Mouse (Mus musculus) heart, embryonic 11.5 days (tissue): ENCODE results near the gene Pnck. TPM values are rescaled to one million over a fixed set of nuclear protein-coding genes. Genes with fewer than 3 reads are reported as not detected.

ENCODE experiments used
- ATAC-seq: fragments of 200-750 bp; cut with Nextera tagmentation; replicated peaks from 2 replicates; pipeline ENCODE4 v1.8.0; 2017; ENCODE audit warnings: moderate library complexity; ENCODE audit not compliant: insufficient number of reproducible peaks, low FRiP score, low TSS enrichment
- H3K27ac ChIP-seq: fragments of 300-500 bp; sonication (generic); 2 replicates; pipeline ENCODE4 v1.5.1; 2014; ENCODE audit warnings: mild to moderate bottlenecking, low read depth, low read length
- H3K27me3 ChIP-seq: fragments of 300-500 bp; sonication (generic); 2 replicates; pipeline ENCODE4 v1.6.1; 2014; ENCODE audit warnings: mild to moderate bottlenecking, low read length, mixed read lengths; ENCODE audit not compliant: control insufficient read depth, insufficient read depth
- H3K36me3 ChIP-seq: fragments of 300-500 bp; sonication (generic); 2 replicates; pipeline ENCODE4 v1.6.1; 2014; ENCODE audit warnings: mild to moderate bottlenecking, low read length, moderate library complexity, mixed read lengths; ENCODE audit not compliant: control insufficient read depth, insufficient read depth
- H3K4me1 ChIP-seq: fragments of 300-500 bp; sonication (generic); 2 replicates; pipeline ENCODE4 v1.6.1; 2014; ENCODE audit warnings: low read length; ENCODE audit not compliant: control insufficient read depth, insufficient read depth
- H3K4me2 ChIP-seq: fragments of 300-500 bp; sonication (generic); 2 replicates; pipeline ENCODE4 v1.6.1; 2014; ENCODE audit warnings: mild to moderate bottlenecking, moderate library complexity
- H3K4me3 ChIP-seq: fragments of 300-500 bp; sonication (generic); 2 replicates; pipeline ENCODE4 v1.5.1; 2014; ENCODE audit warnings: low read depth, low read length
- H3K9ac ChIP-seq: fragments of 300-500 bp; sonication (generic); 2 replicates; pipeline ENCODE4 v1.6.1; 2014; ENCODE audit warnings: mild to moderate bottlenecking, low read depth, low read length, moderate library complexity
- H3K9me3 ChIP-seq: fragments of 300-500 bp; sonication (generic); replicated peaks from 2 replicates; pipeline ENCODE4 v1.6.1; 2016; ENCODE audit warnings: low read length; ENCODE audit not compliant: control insufficient read depth
- WGBS: fragments of 180-500 bp; shearing (Covaris S2); extraction: QIAGEN DNeasy Blood & Tissue Kit; methylation state at CpG from one replicate; pipeline ENCODE4 v1.1.7; 2014; ENCODE audit not compliant: insufficient replicate concordance; 5-methylcytosine and 5-hydroxymethylcytosine counted together
- polyA plus RNA-seq: library from polyadenylated mRNA; unstranded; fragments of >200 nt; fragmentation: Nextera tagmentation; extraction: Ambion mirVana; gene quantifications from 2 replicates; pipeline ENCODE4 v1.2.1, GENCODE M21; 2014

The Pnck gene
- polyA plus RNA-seq, 1 experiment from 2014 or later = 12.2 TPM

DNA sequence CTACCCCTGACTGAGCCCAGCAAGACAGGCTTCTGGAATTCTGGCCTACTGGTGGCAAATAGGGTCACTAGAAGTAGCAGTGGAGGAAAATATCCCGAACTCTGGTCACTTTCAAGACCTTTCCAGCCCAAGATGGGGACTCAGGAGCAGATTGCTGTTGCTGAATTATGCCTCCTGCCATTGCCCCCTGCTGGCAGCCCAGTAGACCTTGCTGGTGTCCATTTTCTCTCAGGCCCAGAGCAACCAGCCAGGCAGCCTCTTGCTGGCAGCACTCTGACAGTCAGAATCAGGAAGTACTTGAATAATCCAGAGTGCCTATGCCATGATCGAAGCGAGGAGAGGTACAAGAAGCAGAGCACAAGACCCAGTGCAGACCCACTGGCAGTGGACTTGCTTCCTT lies 4.4 kb downstream of the Pnck start:
- 65% methylated on average over 3 of the region's 3 CpGs for WGBS
- H3K9ac ChIP-seq = no peak overlapping the region
- no peaks in the 10 kb centered on the region for H3K36me3 ChIP-seq
- H3K4me2 ChIP-seq = no peak overlapping the region
- no peaks in the 10 kb centered on the region for H3K9me3 ChIP-seq
- H3K27me3 ChIP-seq = peaks cover 7% of the 10 kb centered on the region
- no peak overlapping the region for H3K27ac ChIP-seq
- no peak overlapping the region for H3K4me3 ChIP-seq
- no peaks in the 10 kb centered on the region for H3K4me1 ChIP-seq
- ATAC-seq = no peak

DNA sequence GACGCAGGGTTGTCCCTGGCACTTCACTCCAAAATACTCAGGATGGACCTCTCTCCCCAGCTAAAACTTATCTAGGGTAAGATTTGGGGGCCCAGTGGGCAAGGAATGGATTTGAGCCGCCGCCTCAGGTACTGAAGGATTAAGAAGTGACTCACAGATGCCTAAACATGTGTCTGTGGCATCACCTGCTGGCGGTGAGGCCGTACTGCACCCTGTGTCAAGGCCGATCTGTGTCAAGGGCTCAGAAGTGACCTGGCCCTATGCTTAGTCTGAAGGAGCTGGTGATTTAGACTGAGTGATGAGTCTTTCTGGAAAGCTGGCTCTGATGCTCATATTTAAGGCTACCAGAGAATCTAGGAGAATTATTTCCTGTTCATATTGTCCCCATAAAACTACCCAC lies 5.7 kb downstream of the Pnck start:
- no peak overlapping the region for H3K27ac ChIP-seq
- WGBS = 8% methylated on average over 6 of the region's 6 CpGs
- H3K4me1 ChIP-seq = no peaks in the 10 kb centered on the region
- no peak overlapping the region for H3K9ac ChIP-seq
- no peak overlapping the region for H3K4me2 ChIP-seq
- no peak overlapping the region for H3K4me3 ChIP-seq
- peaks cover 5% of the 10 kb centered on the region for H3K27me3 ChIP-seq
- no peaks in the 10 kb centered on the region for H3K36me3 ChIP-seq
- no peaks in the 10 kb centered on the region for H3K9me3 ChIP-seq
- no peak for ATAC-seq

DNA sequence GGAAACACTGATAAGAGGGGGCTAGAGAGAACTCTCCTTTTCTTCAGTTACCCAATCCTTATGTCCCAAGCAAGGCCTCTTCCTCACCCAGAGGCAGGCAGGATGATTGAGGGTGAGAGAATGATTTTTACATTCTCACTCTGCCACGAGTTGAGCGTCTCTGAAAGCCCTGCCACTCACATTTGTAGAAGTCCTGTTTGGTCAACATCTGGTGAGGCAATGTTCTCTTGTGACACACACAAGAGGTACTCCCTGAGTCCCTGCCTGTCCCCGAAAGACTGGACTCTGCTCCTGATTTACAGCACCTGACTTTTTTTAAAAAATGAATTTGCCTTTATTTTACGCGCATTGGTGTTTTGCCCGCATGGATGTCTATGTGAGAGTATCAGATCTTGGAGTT lies 6.5 kb downstream of the Pnck start:
- 76% methylated on average over 6 of the region's 6 CpGs for WGBS
- H3K36me3 ChIP-seq = no peaks in the 10 kb centered on the region
- no peaks in the 10 kb centered on the region for H3K9me3 ChIP-seq
- no peak overlapping the region for H3K27ac ChIP-seq
- H3K4me2 ChIP-seq = no peak overlapping the region
- ATAC-seq = no peak
- no peak overlapping the region for H3K9ac ChIP-seq
- H3K4me1 ChIP-seq = no peaks in the 10 kb centered on the region
- peaks cover 5% of the 10 kb centered on the region for H3K27me3 ChIP-seq
- H3K4me3 ChIP-seq = no peak overlapping the region

- H3K9me3 ChIP-seq = no peaks in the 10 kb centered on the region
- no peaks in the 10 kb centered on the region for H3K36me3 ChIP-seq
- H3K4me3 ChIP-seq = no peak overlapping the region
- H3K27ac ChIP-seq = no peak overlapping the region
- H3K4me2 ChIP-seq = no peak overlapping the region
- no peaks in the 10 kb centered on the region for H3K27me3 ChIP-seq
- H3K4me1 ChIP-seq = no peaks in the 10 kb centered on the region
- ATAC-seq = no peak
- no peak overlapping the region for H3K9ac ChIP-seq
- 52% methylated on average over 3 of the region's 3 CpGs for WGBS
These were observed 9.0 kb downstream of the Pnck start for GRCm38 (mm10) chrX:73650869-73651268.

- Histone ChIP-seq H3K9ac (no peak overlapping the region), H3K4me2 (no peak overlapping the region), H3K27ac (no peak overlapping the region), H3K9me3 (no peaks in the 10 kb centered on the region), H3K4me1 (no peaks in the 10 kb centered on the region), H3K36me3 (no peaks in the 10 kb centered on the region), H3K4me3 (no peak overlapping the region), H3K27me3 (peaks cover 10% of the 10 kb centered on the region)
- 33% methylated on average over 4 of the region's 4 CpGs for WGBS
- ATAC-seq = no peak
These were observed 14.8 kb downstream of the Pnck start for GRCm38 (mm10) chrX:73645121-73645520.

DNA sequence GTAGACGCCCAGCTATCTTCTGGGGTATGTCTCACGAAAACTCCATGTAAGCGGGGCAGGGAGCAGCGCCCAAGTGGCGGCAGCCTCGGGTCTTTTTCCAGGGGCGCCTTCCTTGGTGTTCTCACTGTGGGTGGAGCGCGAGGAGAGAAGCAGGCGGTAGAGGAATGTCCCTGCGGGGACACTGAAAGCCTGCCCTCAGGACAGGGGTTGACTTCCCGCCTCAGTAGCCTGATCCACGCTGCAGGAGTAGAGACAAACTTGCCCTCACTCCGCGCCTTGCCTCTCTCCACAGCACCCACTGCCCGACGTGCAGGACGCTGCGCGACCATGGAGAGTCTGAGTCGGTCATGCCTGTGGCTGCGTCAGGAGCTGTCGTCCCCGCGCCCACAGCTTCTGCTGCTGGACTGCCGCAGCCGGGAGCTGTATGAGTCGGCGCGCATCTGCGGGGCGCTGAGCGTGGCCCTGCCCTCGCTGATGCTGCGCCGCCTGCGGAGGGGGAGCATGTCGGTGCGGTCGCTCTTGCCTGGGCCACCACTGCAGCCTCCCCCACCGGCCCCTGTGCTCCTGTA lies 19.9 kb downstream of the Pnck start:
- peak overlapping the region; percentile 71 for H3K4me2 ChIP-seq
- H3K27me3 ChIP-seq = peaks cover 55% of the 10 kb centered on the region
- H3K4me3 ChIP-seq = peak overlapping the region; percentile 33
- no peaks in the 10 kb centered on the region for H3K9me3 ChIP-seq
- ATAC-seq = no peak
- H3K36me3 ChIP-seq = no peaks in the 10 kb centered on the region
- 11% methylated on average over 40 of the region's 41 CpGs for WGBS
- H3K27ac ChIP-seq = no peak overlapping the region
- no peaks in the 10 kb centered on the region; the same call in 1 of the 2 replicates for H3K4me1 ChIP-seq
- H3K9ac ChIP-seq = peak overlapping the region; percentile 39; the same call in 1 of the 2 replicates

DNA sequence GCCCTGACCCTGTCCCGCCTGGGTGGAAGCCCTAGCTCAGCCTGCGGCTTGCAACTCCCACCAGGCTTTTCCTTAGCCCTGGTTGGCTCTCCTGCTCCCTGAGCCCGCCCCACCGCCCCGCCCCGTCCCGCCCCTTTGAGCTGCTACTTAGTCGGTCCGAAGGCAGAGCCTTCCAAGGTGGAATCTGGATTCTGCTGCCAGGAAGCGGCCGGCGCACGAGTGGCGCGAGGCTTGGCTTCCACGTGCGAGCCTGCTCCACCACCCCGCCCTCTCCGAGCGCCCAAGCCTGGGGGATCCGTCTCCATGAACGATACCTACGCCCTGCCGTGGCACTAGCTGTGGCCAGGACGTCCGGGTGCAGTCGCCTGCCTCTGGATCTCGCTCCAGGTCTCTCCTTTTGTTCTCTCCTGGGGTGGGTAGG lies 20.7 kb downstream of the Pnck start, which contains the start of gene Dusp9:
Gene Dusp9 (plus strand): TSS at position 165 of the 421 bp plus-strand sequence.
- H3K27me3 ChIP-seq = peaks cover 61% of the 10 kb centered on the region
- H3K36me3 ChIP-seq = no peaks in the 10 kb centered on the region

GRCm38 (mm10) chrX:73637415-73637814 lies 22.5 kb downstream of the Pnck start:
- Histone ChIP-seq H3K4me3 (peak overlapping the region; percentile 25), H3K4me1 (no peaks in the 10 kb centered on the region; the same call in 1 of the 2 replicates), H3K9me3 (no peaks in the 10 kb centered on the region), H3K4me2 (peak overlapping the region; percentile 60), H3K27me3 (peaks cover 73% of the 10 kb centered on the region), H3K27ac (no peak overlapping the region), H3K9ac (no peak overlapping the region), H3K36me3 (no peaks in the 10 kb centered on the region)
- no peak for ATAC-seq
- 11% methylated on average over 19 of the region's 19 CpGs for WGBS

More for the DNA sequence above, 20.7 kb downstream of the Pnck start, which contains the start of gene Dusp9:
- Histone ChIP-seq H3K4me1 (no peaks in the 10 kb centered on the region; the same call in 1 of the 2 replicates), H3K4me2 (peak within 1 kb of the TSS; percentile 71), H3K4me3 (peak within 1 kb of the TSS; percentile 33), H3K9me3 (no peaks in the 10 kb centered on the region), H3K27ac (no peak within 1 kb of the TSS), H3K9ac (peak within 1 kb of the TSS; percentile 39; the same call in 1 of the 2 replicates)
- WGBS = 17% methylated on average over 22 of the region's 28 CpGs
- ATAC-seq = peak; percentile 62; the same call in 1 of the 2 replicates

DNA sequence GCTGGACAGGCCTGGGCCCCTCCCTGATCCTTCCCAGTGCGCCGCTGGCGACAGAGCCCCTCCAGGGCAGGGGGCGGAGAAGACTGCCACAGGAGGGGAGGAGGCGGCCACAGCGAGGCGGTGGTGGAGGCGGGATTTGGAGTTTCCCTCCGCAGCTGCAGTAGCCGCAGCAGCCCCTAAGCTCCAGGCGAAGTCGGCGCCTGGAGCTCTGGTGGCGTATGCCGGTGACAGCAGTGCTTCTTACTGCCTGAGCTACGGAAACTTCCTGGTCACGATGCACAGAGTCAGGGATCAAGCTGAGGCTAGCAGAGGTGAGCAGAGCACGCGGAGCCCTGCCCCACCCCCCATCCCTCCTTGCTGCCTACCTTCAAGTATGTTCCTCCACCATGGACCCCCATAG lies 24.5 kb downstream of the Pnck start:
- ATAC-seq = no peak
- WGBS = 18% methylated on average over 16 of the region's 19 CpGs
- peak overlapping the region; percentile 12; the same call in 1 of the 2 replicates for H3K4me3 ChIP-seq

More for the DNA sequence above, 24.5 kb downstream of the Pnck start:
- Histone ChIP-seq H3K36me3 (no peaks in the 10 kb centered on the region), H3K4me1 (no peaks in the 10 kb centered on the region; the same call in 1 of the 2 replicates), H3K4me2 (peak overlapping the region; percentile 47), H3K9me3 (no peaks in the 10 kb centered on the region), H3K9ac (no peak overlapping the region), H3K27ac (no peak overlapping the region), H3K27me3 (peaks cover 71% of the 10 kb centered on the region)
